ENCODE assay signal across 13 mouse cellular contexts in genomic region chr14:26345227-26345626, GRCm38 (mm10).
A peak's percentile ranks its signal among the peaks of the same experiment; 100 is the strongest.
DNase-seq lines count a peak whose midpoint lies in the region.
"Had no signal": no experiment of that assay in that cellular context is flagged by ENCODE, and none has a peak within 500 bp of the region (broad histone marks: within the 10 kb centered on the region; RNA-seq: fewer than 3 reads in every experiment).

No protein-coding gene starts in this region.

- DNase-seq in adrenal gland, adult (ENCODE audit: inconsistent age in 2 of 2, low spot score in 1 of 2): peak; percentile 50 to 72
- DNase-seq in adrenal gland, adult 18-20 months (ENCODE audit: low spot score in 2 of 2): no peak
- DNase-seq in adrenal gland, adult 8-10 months: peak; percentile 28
- DNase-seq in adrenal gland, postnatal 25 days: no peak
- DNase-seq in adrenal gland, postnatal 36 days: peak; percentile 39 to 45
- no peak for DNase-seq in frontal cortex, postnatal 10 days (ENCODE audit: low spot score in 2 of 2)
- DNase-seq in embryo, embryonic 9.5 days (ENCODE audit: extremely low spot score): no peak
- DNase-seq: B cell, adult 2 months; cerebellum, adult 11-12 months; cerebellum, adult 2 months; cerebellum, adult 9-10 months; cerebellum, postnatal 10 days; cerebellum, postnatal 25 days had no signal

Comparison
In these comparisons a context has a peak if more than half of its experiments do, and no peak if none do; other contexts are left out.
1. DNase-seq: peak in adrenal gland, adult (2 of 2), adrenal gland, adult 8-10 months (single experiment) and adrenal gland, postnatal 36 days (2 of 2); none in adrenal gland, adult 18-20 months (0 of 2), adrenal gland, postnatal 25 days (single experiment), frontal cortex, postnatal 10 days (0 of 2) and embryo, embryonic 9.5 days (single experiment).